Mouse (Mus musculus) cerebellum, adult 2 months (tissue): Measurements from ENCODE around the gene B3galt6.

ENCODE experiments used
- CTCF ChIP-seq: fragments of 200-500 bp; IDR thresholded peaks from 2 replicates; pipeline ENCODE4 v1.5.1; 2011; ENCODE audit warnings: low read depth, mild to moderate bottlenecking, control low read depth, low read length, moderate library complexity, borderline replicate concordance; ENCODE audit not compliant: insufficient read depth
- POLR2A ChIP-seq: fragments of 200-500 bp; IDR thresholded peaks from 2 replicates; pipeline ENCODE4 v1.6.1; 2011; ENCODE audit warnings: low read length, control low read depth, borderline replicate concordance; ENCODE audit not compliant: insufficient read depth

- TF ChIP-seq CTCF (no peak), POLR2A (no peak)
Observed at GRCm38 (mm10) chr4:155973239-155973638, 19.2 kb downstream of the B3galt6 start.
